Mouse (Mus musculus): ENCODE data around the gene Pdk1. TPM values are rescaled to one million over a fixed set of nuclear protein-coding genes. Genes with fewer than 3 reads are reported as not detected.

Pdk1 gene
- total RNA-seq (2023) = 1 to 10 TPM; 4.6 to 7.1 TPM

DNA sequence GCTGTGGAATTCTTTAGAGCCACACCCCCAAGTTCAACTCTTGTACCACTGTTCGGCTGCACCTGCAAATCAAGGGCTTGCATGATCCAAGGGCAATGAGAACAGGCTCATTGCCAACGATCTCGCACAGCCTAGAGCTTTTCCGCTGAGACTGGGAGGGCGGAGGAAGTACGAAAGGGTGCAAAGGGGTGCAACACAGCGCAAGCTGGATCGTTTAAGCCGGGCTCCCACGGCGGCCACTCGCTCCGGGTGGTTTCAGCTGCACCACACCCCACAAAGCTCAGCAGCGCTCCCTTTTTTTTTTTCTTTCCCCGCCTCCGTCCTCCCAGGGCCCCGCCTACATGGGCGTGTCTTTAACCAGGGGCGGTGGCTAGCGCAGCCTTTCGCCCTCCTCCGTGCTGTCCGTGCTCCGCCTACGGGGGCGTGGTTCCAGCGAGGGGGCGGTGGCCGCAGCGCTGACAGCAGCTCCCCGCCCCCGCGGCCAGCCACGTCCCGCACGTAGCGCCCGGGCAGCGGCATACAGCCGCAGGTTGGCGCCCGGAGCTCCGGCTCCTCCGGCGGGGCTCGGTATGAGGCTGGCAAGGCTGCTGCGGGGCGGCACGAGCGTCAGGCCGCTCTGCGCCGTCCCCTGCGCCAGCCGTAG, at the start of gene Pdk1:
Gene Pdk1, plus strand, starts transcription at position 424 of the 643 bp plus-strand sequence.

Other genes with a start within 250 kb of the Pdk1 start
- gene Itga6, start 127.6 kb upstream of the Pdk1 start, total RNA-seq (2023) = 10 to 100 TPM; 22.1 to 27.7 TPM
- gene Rapgef4, start 108.0 kb downstream of the Pdk1 start, total RNA-seq (2023) = 1 to 10 TPM; 1.1 to 1.6 TPM